Mouse (Mus musculus) adrenal gland, postnatal 4 days (tissue): ENCODE results near the gene Sigmar1. TPM values are rescaled to one million over a fixed set of nuclear protein-coding genes. Genes with fewer than 3 reads are reported as not detected.
"Not testable (repeated sequence)": the region's sequence is repeated elsewhere in the genome, so short reads cannot be mapped to it uniquely, and the experiment has no call there.

Source experiments
- DNase-seq, 2 experiments: peaks; one replicate each; pipeline ENCODE4 v3.0.0; 2021 to 2022; ENCODE audit warnings: low spot score in 2 of 2, mixed read lengths in 2 of 2
- total RNA-seq, 2 experiments: library from RNA; stranded (reverse); gene quantifications; 2 replicates each; pipeline ENCODE4 v1.2.3; 2021

The Sigmar1 gene
- total RNA-seq, 2 experiments from 2014 or later, result 70.9 to 74.0 TPM

- DNase-seq, result no peak
Observed at GRCm38 (mm10) chr4:41712421-41713196, 43.3 kb downstream of the Sigmar1 start.

- DNase-seq, result no peak
Observed at GRCm38 (mm10) chr4:41711705-41712375, 44.1 kb downstream of the Sigmar1 start.

- DNase-seq, result no peak
Observed at GRCm38 (mm10) chr4:41710229-41710628, 45.7 kb downstream of the Sigmar1 start.

GRCm38 (mm10) chr4:41708192-41708745 is 47.7 kb downstream of the Sigmar1 start:
- no peak for DNase-seq

- peak in 1 of 2 experiments; percentile 38 for DNase-seq
Observed at GRCm38 (mm10) chr4:41707011-41707535, 48.9 kb downstream of the Sigmar1 start.

- no peak for DNase-seq
Observed at GRCm38 (mm10) chr4:41705922-41706754, 49.8 kb downstream of the Sigmar1 start.

- no peak for DNase-seq
Observed at GRCm38 (mm10) chr4:41704651-41705050, 51.3 kb downstream of the Sigmar1 start.

GRCm38 (mm10) chr4:41702226-41702625 is 53.7 kb downstream of the Sigmar1 start:
- DNase-seq, result not testable (repeated sequence)

GRCm38 (mm10) chr4:41700224-41700623 is 55.7 kb downstream of the Sigmar1 start:
- not testable (repeated sequence) for DNase-seq

GRCm38 (mm10) chr4:41699783-41700182 is 56.2 kb downstream of the Sigmar1 start, which contains the start of gene Il11ra1:
Gene Il11ra1, plus strand, starts transcription at chr4:41699989.
- not testable (repeated sequence) for DNase-seq

GRCm38 (mm10) chr4:41698421-41699016 is 57.4 kb downstream of the Sigmar1 start:
- DNase-seq, result not testable (repeated sequence)

- DNase-seq, result peak; percentile 67 to 70
Observed at GRCm38 (mm10) chr4:41696930-41697841, 58.8 kb downstream of the Sigmar1 start, which contains the start of gene Cntfr. Gene Cntfr, minus strand, starts transcription at chr4:41697089.

- DNase-seq, result not testable (repeated sequence)
Observed at GRCm38 (mm10) chr4:41696452-41696851, 59.5 kb downstream of the Sigmar1 start.

GRCm38 (mm10) chr4:41695800-41696199 is 60.2 kb downstream of the Sigmar1 start:
- not testable (repeated sequence) for DNase-seq

GRCm38 (mm10) chr4:41693511-41693910 is 62.4 kb downstream of the Sigmar1 start:
- not testable (repeated sequence) for DNase-seq

- DNase-seq, result not testable (repeated sequence)
Observed at GRCm38 (mm10) chr4:41690014-41690413, 65.9 kb downstream of the Sigmar1 start.

GRCm38 (mm10) chr4:41688562-41688961 is 67.4 kb downstream of the Sigmar1 start:
- DNase-seq, result not testable (repeated sequence)
